Mouse (Mus musculus): ENCODE measurements at regions not wholly inside any gene's neighbourhood (a gene's known extent, or its start where the extent isn't known, plus 50 kb on each side); places are given as distances from the start of the nearest gene placed in this dataset.

DNA sequence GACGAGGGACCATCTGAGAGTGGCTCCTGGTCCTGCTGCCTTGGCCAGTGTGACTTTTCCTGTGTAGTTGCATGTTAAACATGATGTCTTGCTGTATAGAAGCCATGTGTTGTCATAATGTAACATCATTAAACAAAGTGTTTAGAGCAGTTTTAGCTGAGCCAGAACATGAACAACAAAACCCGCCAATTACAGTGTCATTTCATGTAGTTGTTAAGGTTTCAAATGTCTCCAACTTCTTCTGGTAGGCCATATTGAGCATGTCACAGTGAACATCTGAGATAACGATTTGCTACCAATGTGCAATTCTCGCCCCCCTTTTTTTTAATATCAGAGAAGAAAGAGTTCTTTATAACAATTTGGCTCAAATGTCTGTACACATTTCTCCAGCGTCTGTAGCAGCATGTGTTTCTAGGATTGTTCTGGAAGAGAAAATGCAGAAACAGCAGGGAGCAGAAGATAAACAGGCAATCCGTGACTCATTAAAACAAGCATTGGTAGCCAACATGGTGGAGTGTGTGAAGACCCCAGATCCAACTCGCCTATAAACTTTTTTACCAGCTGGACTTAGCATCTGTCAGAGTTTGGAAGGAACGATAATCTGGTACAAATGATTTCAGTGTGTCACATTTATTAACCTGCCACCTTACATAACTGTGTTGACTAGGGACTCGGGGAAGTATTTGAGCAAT lies 115.2 kb downstream of the Olig3 start:
- TF ChIP-seq CTCF (IDR thresholded peaks at IDR 0.05; ENCODE audit: borderline replicate concordance, insufficient read depth, low read depth, low read length) (no peak), POLR2A (IDR thresholded peaks at IDR 0.05; ENCODE audit: borderline replicate concordance, insufficient read depth, low read length) (no peak)

All from cerebellum, adult 2 months (tissue).